Mouse (Mus musculus) ES-E14 (cell line): Measurements from ENCODE around the gene Pah. TPM values are rescaled to one million over a fixed set of nuclear protein-coding genes. Genes with fewer than 3 reads are reported as not detected.

Experiments
- DNase-seq: peaks from one replicate; pipeline ENCODE4 v3.0.0-alpha.2; 2013; ENCODE audit warnings: low read depth, low spot score
- H3K27ac ChIP-seq: 2 replicates; pipeline ENCODE4 v1.5.1; 2012; ENCODE audit warnings: low read depth, mild to moderate bottlenecking, low read length, moderate library complexity, mixed read lengths; ENCODE audit not compliant: poor library complexity, insufficient read depth, severe bottlenecking
- H3K36me3 ChIP-seq: 2 replicates; pipeline ENCODE4 v1.6.1; 2012; ENCODE audit warnings: mild to moderate bottlenecking, low read length, moderate library complexity, mixed read lengths; ENCODE audit not compliant: control insufficient read depth, poor library complexity, insufficient read depth, severe bottlenecking
- H3K4me1 ChIP-seq, 2 experiments: fragments of 150-350 bp in 1 of 2; sonication (generic) in 1 of 2; 2 replicates each; pipeline ENCODE4 v1.6.1; 2012; ENCODE audit warnings: low read length in 2 of 2, mild to moderate bottlenecking in 1 of 2, mixed read lengths in 1 of 2; ENCODE audit not compliant: control insufficient read depth in 2 of 2, insufficient read depth in 2 of 2, poor library complexity in 1 of 2
- H3K4me3 ChIP-seq, 2 experiments: fragments of 150-350 bp in 1 of 2; sonication (generic) in 1 of 2; 2 replicates each; pipeline ENCODE4 v1.5.1; 2012; ENCODE audit warnings: low read length in 2 of 2, low read depth in 1 of 2, mild to moderate bottlenecking in 1 of 2, mixed read lengths in 1 of 2; ENCODE audit not compliant: insufficient read depth in 1 of 2, poor library complexity in 1 of 2, severe bottlenecking in 1 of 2
- H3K9ac ChIP-seq: 2 replicates; pipeline ENCODE4 v1.6.1; 2012; ENCODE audit warnings: low read depth, mild to moderate bottlenecking, low read length, mixed read lengths; ENCODE audit not compliant: poor library complexity, insufficient read depth, severe bottlenecking
- H3K9me3 ChIP-seq: fragments of 150-350 bp; sonication (generic); 2 replicates; pipeline ENCODE4 v1.6.1; 2012; ENCODE audit warnings: low read depth, mild to moderate bottlenecking, low read length; ENCODE audit not compliant: control insufficient read depth, insufficient read depth
- CHD2 ChIP-seq: IDR thresholded peaks from 2 replicates; pipeline ENCODE4 v1.6.1; 2014; ENCODE audit warnings: mild to moderate bottlenecking, low read depth, low read length, inconsistent platforms
- HCFC1 ChIP-seq: IDR thresholded peaks from 2 replicates; pipeline ENCODE4 v1.6.1; 2012; ENCODE audit warnings: low read length, inconsistent platforms, borderline replicate concordance; ENCODE audit not compliant: insufficient read depth
- MAFK ChIP-seq: IDR thresholded peaks from 2 replicates; pipeline ENCODE4 v1.6.1; 2014; ENCODE audit warnings: mild to moderate bottlenecking, low read depth, low read length, inconsistent platforms; ENCODE audit not compliant: insufficient read depth
- ZC3H11A ChIP-seq: IDR thresholded peaks from 2 replicates; pipeline ENCODE4 v1.6.1; 2012; ENCODE audit warnings: low read depth, mild to moderate bottlenecking, inconsistent platforms, low read length, borderline replicate concordance
- ZNF384 ChIP-seq: IDR thresholded peaks from 2 replicates; pipeline ENCODE4 v1.6.1; 2012; ENCODE audit warnings: low read depth, low read length, inconsistent platforms
- in situ Hi-C, 2 experiments: fragments of 600-800 bp; cut with MboI; formaldehyde crosslinking; loops; one replicate each; pipeline ENCODE4 v1.15.1; 2025; ENCODE audit warnings: low sequenced_read_pairs in 2 of 2, inconsistent platforms in 1 of 2; ENCODE audit not compliant: unreplicated experiment in 2 of 2
- total RNA-seq: library from RNA; depleted of rRNA; stranded (reverse); fragments of 300-350 nt; gene quantifications from 2 replicates; pipeline ENCODE4 v1.2.3, GENCODE M21; 2012; rRNA removed

Gene Pah
- total RNA-seq, 1 experiment = not detected

DNA sequence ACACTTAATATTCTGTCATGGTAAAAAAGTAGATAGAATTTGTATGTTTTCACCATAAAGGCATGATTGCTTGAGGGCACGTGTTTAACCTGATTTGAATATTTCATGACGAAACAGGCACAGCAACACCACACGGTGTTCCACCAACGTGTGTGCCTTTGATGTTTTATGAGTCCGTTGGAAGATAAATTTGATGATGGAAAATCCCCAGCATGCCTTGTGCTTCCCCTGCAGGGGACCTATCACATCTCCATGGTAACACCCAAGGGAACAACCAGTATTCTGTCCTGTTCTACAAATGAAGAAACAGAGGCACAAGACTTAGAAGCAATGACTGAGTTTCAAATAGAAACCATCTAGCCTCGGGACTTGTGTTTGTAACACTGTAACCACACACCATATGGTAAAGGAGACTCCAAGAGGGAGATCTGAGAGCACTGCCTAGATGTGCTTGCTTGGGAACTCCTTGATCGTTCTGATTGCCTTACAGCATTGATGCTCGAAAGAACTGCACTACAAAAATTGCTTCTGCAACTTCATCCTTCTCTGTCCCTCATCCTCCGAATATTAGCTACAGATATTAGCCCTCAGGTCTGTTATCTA lies 75.6 kb downstream of the Pah start:
- Histone ChIP-seq H3K36me3 (no peaks in the 10 kb centered on the region), H3K9me3 (no peaks in the 10 kb centered on the region)

DNA sequence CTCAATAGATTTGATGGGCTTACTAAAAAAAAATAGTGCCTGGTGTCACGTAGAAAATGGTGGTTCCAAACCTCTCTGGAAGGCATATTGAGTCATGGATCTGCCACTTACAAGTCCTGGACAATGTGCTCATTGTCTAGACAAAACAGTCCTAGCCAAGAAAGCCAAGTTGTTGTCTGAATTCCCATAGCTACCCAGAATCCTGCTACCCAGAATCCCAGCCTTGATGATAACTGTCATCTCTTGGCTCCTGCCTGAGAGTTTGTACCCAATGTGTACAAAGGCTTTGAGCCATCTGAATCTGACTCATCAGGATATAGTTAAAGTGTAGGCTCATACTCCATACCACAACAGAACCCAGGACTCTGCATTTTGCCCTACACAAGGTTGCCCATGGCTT lies 80.6 kb downstream of the Pah start:
- H3K9ac ChIP-seq = no peak overlapping the region
- H3K27ac ChIP-seq = no peak overlapping the region
- in situ Hi-C loops = no loop called here
- no peaks in the 10 kb centered on the region for H3K9me3 ChIP-seq
- no peak for TF ChIP-seq CHD2
- no peak for TF ChIP-seq MAFK
- H3K4me3 ChIP-seq = no peak overlapping the region
- H3K36me3 ChIP-seq = no peaks in the 10 kb centered on the region
- no peaks in the 10 kb centered on the region for H3K4me1 ChIP-seq
- no peak for DNase-seq

More for the DNA sequence above, 75.6 kb downstream of the Pah start:
- Histone ChIP-seq H3K4me1 (no peaks in the 10 kb centered on the region), H3K27ac (no peak overlapping the region), H3K4me3 (no peak overlapping the region), H3K9ac (no peak overlapping the region)
- DNase-seq = no peak
- TF ChIP-seq ZNF384 (no peak), MAFK (no peak), HCFC1 (no peak), CHD2 (no peak), ZC3H11A (no peak)
- in situ Hi-C loops = loop anchor here in 1 of 2 experiments (25.0 kb wide), 1 partner anchor 715 kb away; no protein-coding TSS in a partner anchor

DNA sequence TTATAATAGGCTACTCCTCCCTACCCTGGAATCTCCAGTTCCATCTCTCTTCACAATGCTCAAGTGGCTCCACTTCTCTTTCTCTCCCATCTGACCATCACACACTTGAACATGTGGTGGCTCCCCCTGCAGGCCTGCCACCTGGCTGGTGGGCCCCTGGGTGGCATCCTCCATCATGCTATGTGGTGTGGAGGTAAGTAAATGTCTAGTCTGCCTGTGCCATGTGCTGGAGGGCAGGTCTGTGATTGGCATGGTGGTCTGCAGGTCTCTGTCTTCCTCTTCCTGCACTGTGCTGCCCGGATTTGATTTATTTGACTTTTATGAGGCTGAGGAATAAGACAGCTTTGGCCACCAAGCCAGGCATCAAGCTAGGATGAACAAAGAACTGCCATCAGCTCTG lies 103.6 kb downstream of the Pah start:
- Histone ChIP-seq H3K36me3 (no peaks in the 10 kb centered on the region), H3K9me3 (no peaks in the 10 kb centered on the region), H3K4me1 (no peaks in the 10 kb centered on the region), H3K4me3 (no peak overlapping the region), H3K9ac (no peak overlapping the region), H3K27ac (no peak overlapping the region)
- in situ Hi-C loops = no loop called here
- no peak for TF ChIP-seq HCFC1
- no peak for TF ChIP-seq ZNF384
- TF ChIP-seq CHD2 = no peak
- no peak for TF ChIP-seq ZC3H11A
- TF ChIP-seq MAFK = no peak
- DNase-seq = no peak

Other genes with a start within 250 kb of the Pah start
- 0.22 TPM in 1 of 2 replicates, not detected in the other for gene Ascl1, start 28.1 kb upstream of the Pah start, total RNA-seq